Mouse (Mus musculus): ENCODE data around the gene Kcnb1. TPM values are rescaled to one million over a fixed set of nuclear protein-coding genes. Genes with fewer than 3 reads are reported as not detected.
A peak's percentile ranks its signal among the peaks of the same experiment; 100 is the strongest.

Kcnb1 gene
- polyA plus RNA-seq, 1 experiment from 2014 or later: 1.5 TPM

GRCm38 (mm10) chr2:167203505-167204166, 13.7 kb upstream of the Kcnb1 start:
- Histone ChIP-seq H3K9me3 (no peaks in the 10 kb centered on the region), H3K4me3 (replicated peaks) (no peak overlapping the region), H3K4me1 (no peaks in the 10 kb centered on the region), H3K27me3 (replicated peaks) (no peaks in the 10 kb centered on the region), H3K9ac (no peak overlapping the region), H3K27ac (no peak overlapping the region), H3K36me3 (no peaks in the 10 kb centered on the region), H3K4me2 (no peak overlapping the region)
- ATAC-seq (ENCODE audit: insufficient read depth, low FRiP score, low read depth): no peak
- WGBS: 79% methylated on average over 7 of the region's 7 CpGs

- Histone ChIP-seq H3K4me1 (no peaks in the 10 kb centered on the region), H3K4me3 (replicated peaks) (no peak overlapping the region), H3K4me2 (no peak overlapping the region), H3K36me3 (no peaks in the 10 kb centered on the region), H3K9me3 (no peaks in the 10 kb centered on the region), H3K9ac (no peak overlapping the region), H3K27ac (no peak overlapping the region), H3K27me3 (replicated peaks) (no peaks in the 10 kb centered on the region)
- 45% methylated on average over 16 of the region's 16 CpGs for WGBS
- ATAC-seq (ENCODE audit: insufficient read depth, low FRiP score, low read depth): no peak
Observed at GRCm38 (mm10) chr2:167201463-167202291, 11.7 kb upstream of the Kcnb1 start.

GRCm38 (mm10) chr2:167198660-167199427, 8.9 kb upstream of the Kcnb1 start:
- no peaks in the 10 kb centered on the region for H3K4me1 ChIP-seq
- ATAC-seq (ENCODE audit: insufficient read depth, low FRiP score, low read depth): no peak

DNA sequence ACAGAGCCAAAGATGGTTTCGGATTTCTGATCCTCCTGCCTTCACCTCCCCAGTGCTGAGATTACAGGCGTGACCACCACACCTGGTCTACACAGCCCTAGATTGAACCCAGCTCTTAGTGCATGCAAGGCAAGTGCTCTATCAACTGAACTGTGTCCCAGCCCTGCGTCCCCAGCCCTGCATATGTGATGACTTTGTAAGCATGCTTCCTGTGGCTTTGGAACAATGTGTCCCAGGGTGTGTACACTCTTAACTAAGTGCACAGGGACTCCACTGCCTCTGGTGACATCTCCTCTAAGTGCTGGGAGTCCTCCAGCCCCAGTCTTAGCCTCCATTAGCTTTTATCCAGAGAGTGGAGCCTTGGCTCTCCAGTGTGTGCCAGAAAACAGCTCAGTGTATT, 3.4 kb upstream of the Kcnb1 start:
- no peak overlapping the region for H3K9ac ChIP-seq
- no peak overlapping the region for H3K27ac ChIP-seq
- H3K4me3 ChIP-seq (replicated peaks): no peak overlapping the region
- no peak overlapping the region for H3K4me2 ChIP-seq
- peaks cover 22% of the 10 kb centered on the region for H3K4me1 ChIP-seq
- no peak for ATAC-seq (ENCODE audit: insufficient read depth, low FRiP score, low read depth)
- no peaks in the 10 kb centered on the region for H3K36me3 ChIP-seq
- 72% methylated on average over 3 of the region's 3 CpGs for WGBS
- H3K27me3 ChIP-seq (replicated peaks): peaks cover 21% of the 10 kb centered on the region
- H3K9me3 ChIP-seq: no peaks in the 10 kb centered on the region

More at GRCm38 (mm10) chr2:167198660-167199427, 8.9 kb upstream of the Kcnb1 start:
- no peak overlapping the region for H3K4me3 ChIP-seq (replicated peaks)
- no peak overlapping the region for H3K9ac ChIP-seq
- H3K27ac ChIP-seq: no peak overlapping the region
- no peaks in the 10 kb centered on the region for H3K27me3 ChIP-seq (replicated peaks)
- no peaks in the 10 kb centered on the region for H3K9me3 ChIP-seq
- no peaks in the 10 kb centered on the region for H3K36me3 ChIP-seq
- 43% methylated on average over 13 of the region's 13 CpGs for WGBS
- H3K4me2 ChIP-seq: no peak overlapping the region

GRCm38 (mm10) chr2:167189291-167190075, 472 bp downstream of the Kcnb1 start:
- no peaks in the 10 kb centered on the region for H3K36me3 ChIP-seq
- H3K4me1 ChIP-seq: peaks cover 27% of the 10 kb centered on the region
- ATAC-seq (ENCODE audit: insufficient read depth, low FRiP score, low read depth): peak; percentile 38
- peak overlapping the region; percentile 67 for H3K4me2 ChIP-seq
- H3K27me3 ChIP-seq (replicated peaks): peaks cover 40% of the 10 kb centered on the region
- H3K4me3 ChIP-seq (replicated peaks): peak overlapping the region; percentile 47
- no peak overlapping the region for H3K27ac ChIP-seq
- no peaks in the 10 kb centered on the region for H3K9me3 ChIP-seq
- WGBS: under 1% methylated on average over 54 of the region's 91 CpGs
- H3K9ac ChIP-seq: no peak overlapping the region; the same call in 1 of the 2 replicates

- H3K27me3 ChIP-seq (replicated peaks): peaks cover 40% of the 10 kb centered on the region
Observed at GRCm38 (mm10) chr2:167188315-167189207, 1.4 kb downstream of the Kcnb1 start.

GRCm38 (mm10) chr2:167187119-167187518, 2.8 kb downstream of the Kcnb1 start:
- no peaks in the 10 kb centered on the region for H3K36me3 ChIP-seq
- 83% methylated on average over 5 of the region's 5 CpGs for WGBS
- peaks cover 40% of the 10 kb centered on the region for H3K27me3 ChIP-seq (replicated peaks)
- H3K9ac ChIP-seq: no peak overlapping the region
- no peak for ATAC-seq (ENCODE audit: insufficient read depth, low FRiP score, low read depth)
- H3K4me1 ChIP-seq: peaks cover 27% of the 10 kb centered on the region
- H3K27ac ChIP-seq: no peak overlapping the region
- no peak overlapping the region for H3K4me2 ChIP-seq
- no peak overlapping the region for H3K4me3 ChIP-seq (replicated peaks)
- H3K9me3 ChIP-seq: no peaks in the 10 kb centered on the region

More at GRCm38 (mm10) chr2:167188315-167189207, 1.4 kb downstream of the Kcnb1 start:
- Histone ChIP-seq H3K36me3 (no peaks in the 10 kb centered on the region), H3K9ac (no peak overlapping the region), H3K27ac (no peak overlapping the region), H3K9me3 (no peaks in the 10 kb centered on the region), H3K4me1 (peaks cover 27% of the 10 kb centered on the region), H3K4me2 (peak overlapping the region; percentile 67), H3K4me3 (replicated peaks) (peak overlapping the region; percentile 47)
- ATAC-seq (ENCODE audit: insufficient read depth, low FRiP score, low read depth): peak; percentile 63; the same call in 1 of the 2 replicates
- 14% methylated on average over 62 of the region's 83 CpGs for whole genome bisulfite sequencing

DNA sequence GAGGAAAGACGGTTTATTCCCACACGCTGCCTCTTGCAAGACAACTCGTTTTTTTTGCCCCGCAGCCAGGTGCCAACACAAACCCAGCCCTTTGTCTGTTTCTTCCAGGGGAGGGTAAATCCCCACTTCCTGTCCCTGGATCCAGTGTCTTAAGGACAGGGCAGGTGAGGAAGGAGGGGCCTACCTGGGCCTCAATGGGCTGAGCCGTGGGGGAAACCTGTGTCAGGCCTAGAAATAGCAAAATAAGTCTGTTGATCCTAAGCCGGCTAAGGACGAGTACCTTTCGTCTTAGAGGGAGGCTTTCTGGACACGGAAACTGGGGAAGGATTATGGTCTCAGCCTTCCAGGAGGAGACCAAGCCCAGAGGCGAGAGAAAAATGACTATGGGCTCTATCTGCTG, 3.4 kb downstream of the Kcnb1 start:
- H3K4me3 ChIP-seq (replicated peaks): no peak overlapping the region
- no peaks in the 10 kb centered on the region for H3K36me3 ChIP-seq
- peaks cover 40% of the 10 kb centered on the region for H3K27me3 ChIP-seq (replicated peaks)
- H3K9ac ChIP-seq: no peak overlapping the region
- H3K27ac ChIP-seq: no peak overlapping the region
- 44% methylated on average over 10 of the region's 10 CpGs for WGBS
- H3K4me1 ChIP-seq: peaks cover 27% of the 10 kb centered on the region
- no peak for ATAC-seq (ENCODE audit: insufficient read depth, low FRiP score, low read depth)
- H3K9me3 ChIP-seq: no peaks in the 10 kb centered on the region
- H3K4me2 ChIP-seq: no peak overlapping the region

GRCm38 (mm10) chr2:167186003-167186402, 4.0 kb downstream of the Kcnb1 start:
- Histone ChIP-seq H3K4me2 (no peak overlapping the region), H3K27ac (no peak overlapping the region), H3K4me1 (peaks cover 27% of the 10 kb centered on the region), H3K4me3 (replicated peaks) (no peak overlapping the region), H3K9me3 (no peaks in the 10 kb centered on the region), H3K36me3 (no peaks in the 10 kb centered on the region), H3K27me3 (replicated peaks) (peaks cover 36% of the 10 kb centered on the region), H3K9ac (no peak overlapping the region)
- WGBS: 50% methylated on average over 13 of the region's 13 CpGs
- ATAC-seq (ENCODE audit: insufficient read depth, low FRiP score, low read depth): no peak

DNA sequence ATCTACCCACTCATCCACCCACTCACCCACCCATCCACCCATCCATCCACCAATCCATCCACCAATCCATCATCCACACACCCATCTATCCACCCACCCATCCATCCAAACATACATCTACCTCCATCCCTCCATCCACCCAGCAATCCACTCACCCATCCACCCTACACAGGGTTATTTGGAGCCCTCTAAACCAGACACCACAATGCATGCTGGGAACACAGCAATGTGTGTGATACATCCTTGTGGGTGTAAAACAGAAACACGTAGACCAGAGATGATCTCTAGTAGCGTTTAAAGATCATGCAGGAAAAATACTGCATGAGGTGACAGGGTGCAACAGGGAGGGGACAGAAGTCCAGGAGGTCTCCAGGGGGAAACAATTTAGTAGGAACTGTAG, 4.5 kb downstream of the Kcnb1 start:
- Histone ChIP-seq H3K4me2 (no peak overlapping the region), H3K27me3 (replicated peaks) (peaks cover 31% of the 10 kb centered on the region), H3K4me3 (replicated peaks) (no peak overlapping the region), H3K36me3 (no peaks in the 10 kb centered on the region), H3K9ac (no peak overlapping the region), H3K9me3 (no peaks in the 10 kb centered on the region), H3K27ac (no peak overlapping the region), H3K4me1 (peaks cover 21% of the 10 kb centered on the region)
- WGBS: 80% methylated on average over 2 of the region's 2 CpGs
- ATAC-seq (ENCODE audit: insufficient read depth, low FRiP score, low read depth): no peak
